Mouse (Mus musculus) heart, embryonic 10.5 days (tissue): ENCODE data around the gene Sult2a2. TPM values are rescaled to one million over a fixed set of nuclear protein-coding genes. Genes with fewer than 3 reads are reported as not detected.
"Not testable (repeated sequence)": the region's sequence is repeated elsewhere in the genome, so short reads cannot be mapped to it uniquely, and the experiment has no call there.

Experiments used
- DNase-seq: peaks from one replicate; pipeline ENCODE4 v3.0.0-alpha.2; 2017; ENCODE audit warnings: low spot score
- H3K27ac ChIP-seq: fragments of 300-500 bp; sonication (generic); 2 replicates; pipeline ENCODE4 v1.5.1; 2016; ENCODE audit warnings: mild to moderate bottlenecking
- H3K27me3 ChIP-seq: fragments of 300-500 bp; sonication (generic); 2 replicates; pipeline ENCODE4 v1.6.1; 2016; ENCODE audit warnings: mild to moderate bottlenecking; ENCODE audit not compliant: poor library complexity, insufficient read depth, severe bottlenecking
- H3K36me3 ChIP-seq: fragments of 300-500 bp; sonication (generic); 2 replicates; pipeline ENCODE4 v1.6.1; 2016; ENCODE audit warnings: mild to moderate bottlenecking, moderate library complexity
- H3K4me1 ChIP-seq: fragments of 300-500 bp; sonication (generic); 2 replicates; pipeline ENCODE4 v1.6.1; 2016; ENCODE audit warnings: mild to moderate bottlenecking
- H3K4me3 ChIP-seq: fragments of 300-500 bp; sonication (generic); 2 replicates; pipeline ENCODE4 v1.5.1; 2016; ENCODE audit warnings: mild to moderate bottlenecking, moderate library complexity
- H3K9me3 ChIP-seq: fragments of 300-500 bp; sonication (generic); 2 replicates; pipeline ENCODE4 v1.6.1; 2016; ENCODE audit warnings: mild to moderate bottlenecking, moderate library complexity
- WGBS: fragments of 180-500 bp; shearing (Covaris S2); methylation state at CpG from one replicate; pipeline ENCODE4 v1.1.7; 2016; 5-methylcytosine and 5-hydroxymethylcytosine counted together
- polyA plus RNA-seq: library from polyadenylated mRNA; unstranded; fragments of >200 nt; fragmentation: Nextera tagmentation; extraction: Ambion mirVana; gene quantifications from 2 replicates; pipeline ENCODE4 v1.2.1, GENCODE M21; 2016

Gene Sult2a2
- not detected in 2 replicates for polyA plus RNA-seq

DNA sequence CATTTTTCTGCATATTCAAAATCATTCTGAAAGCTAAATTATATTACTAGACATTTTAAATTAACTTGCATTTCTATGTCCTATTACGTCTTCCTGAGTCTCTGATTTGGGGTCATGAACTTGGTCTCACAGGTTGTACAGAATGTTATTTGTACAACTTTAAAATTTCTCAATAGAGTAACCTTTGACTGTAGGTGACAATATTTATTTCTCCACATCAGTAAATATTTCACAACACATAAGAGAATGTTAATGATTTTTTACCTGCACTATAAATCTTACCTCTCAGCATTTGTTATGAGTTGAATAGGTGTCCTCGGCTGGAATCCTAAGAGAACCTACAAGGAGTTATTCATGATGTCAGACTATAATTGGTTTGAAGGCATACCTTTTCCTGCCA, at the start of gene Sult2a2:
TSS of gene Sult2a2 (plus strand) at position 301 of the 400 bp plus-strand sequence.
- not testable (repeated sequence) for H3K27me3 ChIP-seq, H3K4me3 ChIP-seq, H3K27ac ChIP-seq, H3K36me3 ChIP-seq, H3K9me3 ChIP-seq, H3K4me1 ChIP-seq, DNase-seq
- 76% methylated on average over 1 of the region's 2 CpGs for WGBS

GRCm38 (mm10) chr7:13813913-13814312, 80.6 kb downstream of the Sult2a2 start:
- no peak for DNase-seq
- no peaks in the 10 kb centered on the region for H3K36me3 ChIP-seq

More at GRCm38 (mm10) chr7:13813913-13814312, 80.6 kb downstream of the Sult2a2 start:
- H3K4me3 ChIP-seq: no peak overlapping the region
- H3K27ac ChIP-seq: no peak overlapping the region
- no peaks in the 10 kb centered on the region for H3K27me3 ChIP-seq
- 81% methylated on average over 1 of the region's 1 CpGs for WGBS
- H3K4me1 ChIP-seq: no peaks in the 10 kb centered on the region
- H3K9me3 ChIP-seq: peaks cover 6% of the 10 kb centered on the region; the same call in 1 of the 2 replicates

Other genes starting within 250 kb of the Sult2a2 start
- gene Bsph2, start 162.4 kb upstream of the Sult2a2 start, polyA plus RNA-seq: not detected in 2 replicates
- not detected in 2 replicates for gene Sult2a5, start 109.5 kb upstream of the Sult2a2 start, polyA plus RNA-seq
- not detected in 2 replicates for gene Sult2a1, start 103.9 kb downstream of the Sult2a2 start, polyA plus RNA-seq